Mouse (Mus musculus) midbrain, embryonic 10.5 days (tissue): ENCODE measurements at regions not wholly inside any gene's neighbourhood (a gene's known extent, or its start where the extent isn't known, plus 50 kb on each side); places are given as distances from the start of the nearest gene placed in this dataset.
A peak's percentile ranks its signal among the peaks of the same experiment; 100 is the strongest.

Source experiments
- DNase-seq: peaks from one replicate; pipeline ENCODE4 v3.0.0-alpha.2; 2017; ENCODE audit warnings: low spot score
- H3K27ac ChIP-seq: fragments of 300-500 bp; sonication (generic); replicated peaks from 2 replicates; pipeline ENCODE4 v1.5.1; 2016; ENCODE audit warnings: mild to moderate bottlenecking
- H3K27me3 ChIP-seq: fragments of 300-500 bp; sonication (generic); 2 replicates; pipeline ENCODE4 v1.6.1; 2016; ENCODE audit warnings: low read depth, mild to moderate bottlenecking; ENCODE audit not compliant: poor library complexity, severe bottlenecking
- H3K36me3 ChIP-seq: fragments of 300-500 bp; sonication (generic); 2 replicates; pipeline ENCODE4 v1.6.1; 2016; ENCODE audit warnings: mild to moderate bottlenecking, moderate library complexity
- H3K4me1 ChIP-seq: fragments of 300-500 bp; sonication (generic); 2 replicates; pipeline ENCODE4 v1.6.1; 2016
- H3K4me3 ChIP-seq: fragments of 300-500 bp; sonication (generic); 2 replicates; pipeline ENCODE4 v1.5.1; 2016; ENCODE audit warnings: mild to moderate bottlenecking, moderate library complexity
- H3K9me3 ChIP-seq: fragments of 300-500 bp; sonication (generic); replicated peaks from 2 replicates; pipeline ENCODE4 v1.6.1; 2016; ENCODE audit warnings: mild to moderate bottlenecking
- WGBS: fragments of 180-500 bp; shearing (Covaris S2); methylation state at CpG from one replicate; pipeline ENCODE4 v1.1.7; 2016; 5-methylcytosine and 5-hydroxymethylcytosine counted together

DNA sequence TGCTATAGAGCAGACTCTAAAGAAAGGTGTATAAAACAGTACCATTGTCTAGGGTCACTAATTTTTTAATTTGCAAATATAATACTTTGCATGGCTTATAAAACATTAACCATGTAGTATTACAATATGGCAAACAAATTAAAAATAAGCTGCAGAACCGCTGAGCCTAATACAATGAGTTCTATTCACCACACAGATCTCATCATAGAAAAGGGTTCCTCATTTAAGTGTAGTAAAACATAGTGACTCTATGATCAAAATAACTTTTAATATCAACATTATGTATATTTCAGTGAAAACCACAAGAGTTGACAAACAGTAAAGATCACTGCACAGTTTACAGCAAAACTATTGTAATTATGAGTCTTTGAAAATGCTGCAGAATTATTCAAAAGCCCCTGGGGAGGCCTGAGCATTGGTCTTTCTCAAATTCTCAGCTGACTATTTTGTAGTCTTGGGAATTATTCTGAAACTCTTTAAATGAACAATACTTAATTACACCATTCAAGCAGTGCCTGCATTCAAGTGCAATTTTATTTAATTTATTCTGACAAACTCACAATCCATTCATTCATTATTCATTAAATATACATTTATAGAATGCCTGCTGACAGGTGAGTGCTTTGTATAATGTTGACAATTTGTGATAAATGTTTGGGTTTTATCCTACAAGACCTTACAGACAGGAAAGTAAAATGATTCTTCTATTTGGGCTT, 60.3 kb downstream of the Pcdh20 start:
- Histone ChIP-seq H3K27me3 (no peaks in the 10 kb centered on the region), H3K4me1 (no peaks in the 10 kb centered on the region), H3K9me3 (no peaks in the 10 kb centered on the region), H3K36me3 (no peaks in the 10 kb centered on the region), H3K27ac (no peak overlapping the region), H3K4me3 (no peak overlapping the region)
- DNase-seq, result no peak
- WGBS, result 76% methylated on average over 1 of the region's 1 CpGs

DNA sequence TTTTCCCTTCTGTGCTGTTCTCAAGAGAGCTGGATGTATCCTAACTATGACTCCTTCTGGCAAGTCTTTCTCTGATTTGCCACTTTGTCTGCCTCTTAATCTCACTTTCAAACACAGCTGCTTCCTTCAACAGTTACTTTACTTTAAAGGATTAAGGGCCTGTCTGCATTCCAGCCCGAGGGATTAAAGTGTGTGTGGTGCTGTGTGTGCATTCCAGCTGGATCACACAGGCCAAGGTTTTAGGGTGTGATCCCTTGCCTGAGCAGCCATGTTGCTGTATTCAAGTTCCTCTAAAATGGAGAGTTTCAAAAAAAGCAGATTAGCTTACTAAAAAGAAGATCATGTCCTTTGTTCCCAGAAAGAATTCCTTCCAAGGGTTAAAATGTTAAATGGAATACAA, 71.9 kb downstream of the Pcdh20 start:
- H3K9me3 ChIP-seq, result no peaks in the 10 kb centered on the region
- DNase-seq, result peak; percentile 35
- no peak overlapping the region for H3K27ac ChIP-seq
- H3K4me3 ChIP-seq, result no peak overlapping the region
- H3K36me3 ChIP-seq, result no peaks in the 10 kb centered on the region
- peaks cover 4% of the 10 kb centered on the region; the same call in 1 of the 2 replicates for H3K4me1 ChIP-seq
- no peaks in the 10 kb centered on the region for H3K27me3 ChIP-seq
- 8% methylated on average over 1 of the region's 1 CpGs for WGBS

DNA sequence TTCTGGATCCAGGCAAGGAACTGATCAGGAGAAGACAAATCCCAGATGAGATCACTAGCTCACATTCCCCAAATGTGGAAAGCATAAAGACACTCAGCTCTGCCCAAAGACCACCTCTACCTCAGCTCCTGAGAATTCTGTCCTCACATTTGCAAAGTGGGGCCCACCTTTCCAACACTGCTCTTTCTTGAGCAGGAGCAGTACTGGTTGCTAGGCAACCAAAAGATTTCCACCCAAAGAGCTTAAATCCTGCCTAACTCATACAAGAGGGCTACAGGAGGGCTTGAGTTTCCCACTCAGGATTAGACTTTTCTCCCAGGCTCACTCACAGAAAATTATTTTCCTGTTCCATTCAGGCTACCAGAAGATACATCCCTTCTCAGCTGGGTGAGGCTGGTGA, 74.0 kb downstream of the Pcdh20 start:
- DNase-seq, result no peak
- no peak overlapping the region for H3K27ac ChIP-seq
- no peak overlapping the region for H3K4me3 ChIP-seq
- H3K4me1 ChIP-seq, result peaks cover 4% of the 10 kb centered on the region; the same call in 1 of the 2 replicates
- H3K9me3 ChIP-seq, result no peaks in the 10 kb centered on the region
- H3K36me3 ChIP-seq, result no peaks in the 10 kb centered on the region
- H3K27me3 ChIP-seq, result no peaks in the 10 kb centered on the region

DNA sequence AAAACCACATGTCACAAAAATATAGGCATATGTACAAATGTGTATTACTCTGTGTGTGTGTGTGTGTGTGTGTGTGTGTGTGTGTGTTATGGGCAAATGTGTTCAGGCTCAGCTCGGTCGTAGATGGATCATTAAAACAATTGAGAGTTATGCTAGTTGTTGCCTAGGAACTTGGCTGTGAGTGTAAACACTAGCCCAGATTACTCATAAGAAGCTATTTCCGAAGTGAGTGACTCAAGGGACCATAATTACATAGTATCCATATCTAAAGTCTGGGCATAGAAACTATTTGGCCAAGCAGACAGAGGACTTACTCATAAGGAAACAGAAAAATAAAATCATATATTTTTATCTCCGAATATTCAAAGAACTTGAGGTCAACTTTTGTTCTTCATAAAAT, 76.2 kb downstream of the Pcdh20 start:
- H3K27ac ChIP-seq, result no peak overlapping the region
- H3K4me1 ChIP-seq, result peaks cover 4% of the 10 kb centered on the region; the same call in 1 of the 2 replicates
- no peak for DNase-seq
- H3K36me3 ChIP-seq, result no peaks in the 10 kb centered on the region
- WGBS, result 92% methylated on average over 4 of the region's 4 CpGs
- H3K27me3 ChIP-seq, result no peaks in the 10 kb centered on the region
- no peak overlapping the region for H3K4me3 ChIP-seq
- no peaks in the 10 kb centered on the region for H3K9me3 ChIP-seq

DNA sequence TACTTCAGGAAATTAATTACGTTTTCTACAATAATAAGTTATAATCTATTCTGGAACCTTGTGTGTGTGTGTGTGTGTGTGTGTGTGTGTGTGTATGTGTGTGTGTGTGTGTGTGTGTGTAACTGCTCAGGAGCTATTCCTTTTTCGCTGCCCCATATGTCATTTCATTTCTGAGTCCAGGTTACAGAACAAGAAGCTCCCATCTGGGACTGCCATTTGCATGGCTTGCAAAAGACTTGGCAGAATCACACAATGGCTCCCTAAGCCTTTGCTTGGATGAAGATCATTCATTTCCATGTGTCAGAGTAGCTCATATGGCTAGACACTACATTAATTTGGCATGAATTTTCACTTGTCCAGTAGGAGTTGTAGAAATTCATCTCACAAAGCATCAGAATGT, 86.6 kb downstream of the Pcdh20 start:
- Histone ChIP-seq H3K4me3 (no peak overlapping the region), H3K9me3 (no peaks in the 10 kb centered on the region), H3K36me3 (no peaks in the 10 kb centered on the region), H3K27me3 (no peaks in the 10 kb centered on the region), H3K27ac (no peak overlapping the region), H3K4me1 (no peaks in the 10 kb centered on the region)
- 83% methylated on average over 2 of the region's 2 CpGs for WGBS
- DNase-seq, result no peak

DNA sequence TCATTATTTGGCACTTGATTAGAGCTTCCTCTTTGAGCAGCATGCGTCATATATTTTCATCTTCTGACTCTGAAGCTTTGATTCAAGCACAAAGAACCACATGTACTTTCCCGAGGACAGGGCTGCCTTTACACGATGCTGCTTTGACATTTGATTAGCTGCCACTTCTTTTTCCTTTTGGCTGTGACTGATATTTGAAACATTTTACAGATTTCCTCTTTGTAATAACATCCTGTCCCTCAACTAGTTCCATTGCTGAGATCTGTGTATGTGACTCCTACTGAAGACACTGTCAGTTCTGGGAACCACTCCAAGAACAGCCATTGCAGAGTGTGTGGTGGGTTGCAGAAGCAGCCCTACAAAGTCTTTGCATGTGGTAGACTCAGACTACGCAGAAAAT, 124.0 kb downstream of the Pcdh20 start:
- H3K27ac ChIP-seq, result no peak overlapping the region
- H3K9me3 ChIP-seq, result no peaks in the 10 kb centered on the region
- H3K4me1 ChIP-seq, result no peaks in the 10 kb centered on the region
- 87% methylated on average over 4 of the region's 4 CpGs for WGBS
- no peaks in the 10 kb centered on the region for H3K36me3 ChIP-seq
- no peak for DNase-seq
- no peaks in the 10 kb centered on the region for H3K27me3 ChIP-seq
- no peak overlapping the region for H3K4me3 ChIP-seq

DNA sequence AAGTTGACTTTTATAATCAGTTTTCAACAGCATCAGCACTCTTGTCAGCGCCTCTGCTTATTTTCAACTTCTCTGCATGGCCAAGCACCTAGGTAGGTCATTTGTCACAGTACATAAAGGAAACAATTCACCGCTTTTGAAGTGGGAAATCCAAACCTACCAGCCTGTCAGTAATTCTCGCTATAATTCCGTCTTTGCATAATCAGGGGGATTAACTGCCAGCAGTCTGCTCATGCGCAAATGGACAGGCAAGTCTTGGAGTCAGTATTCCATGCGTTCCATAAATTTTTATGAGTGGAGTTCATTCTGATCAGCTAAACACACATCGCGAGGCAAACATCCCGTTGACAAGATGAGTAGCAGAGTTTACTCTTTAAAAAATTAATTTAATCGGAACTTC, 133.9 kb downstream of the Pcdh20 start:
- peaks cover 11% of the 10 kb centered on the region; the same call in 1 of the 2 replicates for H3K4me1 ChIP-seq
- H3K36me3 ChIP-seq, result no peaks in the 10 kb centered on the region
- no peaks in the 10 kb centered on the region for H3K9me3 ChIP-seq
- H3K4me3 ChIP-seq, result no peak overlapping the region
- no peak for DNase-seq
- WGBS, result 65% methylated on average over 10 of the region's 10 CpGs
- H3K27ac ChIP-seq, result no peak overlapping the region
- no peaks in the 10 kb centered on the region for H3K27me3 ChIP-seq

DNA sequence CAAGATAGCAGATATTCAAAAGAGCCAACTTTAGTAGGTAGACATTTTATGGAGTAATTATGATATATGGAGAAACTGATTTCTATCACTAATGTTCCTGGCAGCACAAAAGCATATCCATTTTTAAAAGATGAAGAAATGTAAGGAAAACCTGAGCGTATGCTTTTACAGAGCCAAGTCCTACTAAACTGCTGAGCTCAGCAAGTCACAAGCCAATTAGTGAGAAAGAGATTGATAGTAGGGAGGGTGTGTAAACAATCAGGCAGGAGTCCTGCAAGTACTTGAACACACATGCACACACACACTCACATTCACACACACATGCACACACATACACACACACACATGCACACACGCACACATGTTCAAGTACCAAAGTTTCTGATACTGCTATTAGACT, 140.6 kb downstream of the Pcdh20 start:
- Histone ChIP-seq H3K9me3 (no peaks in the 10 kb centered on the region), H3K4me3 (no peak overlapping the region), H3K36me3 (no peaks in the 10 kb centered on the region), H3K27ac (no peak overlapping the region), H3K27me3 (no peaks in the 10 kb centered on the region), H3K4me1 (no peaks in the 10 kb centered on the region)
- WGBS, result 100% methylated on average over 2 of the region's 2 CpGs
- DNase-seq, result no peak

DNA sequence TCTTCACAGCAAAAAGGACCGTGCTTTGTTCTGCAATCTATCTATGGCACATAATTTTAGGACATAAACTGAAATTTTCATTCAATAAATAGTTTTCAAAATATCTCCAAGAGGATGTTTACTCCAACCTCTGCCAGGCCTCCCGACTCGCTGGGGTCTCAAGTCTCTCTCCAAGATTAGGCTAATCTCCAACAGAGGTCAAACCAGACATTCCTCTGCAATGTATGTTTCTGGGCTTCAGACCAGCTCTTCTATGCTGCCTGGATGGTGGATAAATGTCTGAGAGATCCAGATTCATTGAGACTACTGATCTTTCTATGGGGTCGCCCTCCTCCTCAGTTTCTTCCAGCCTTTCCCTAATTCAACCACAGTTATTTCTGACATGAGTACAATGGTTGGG, 144.8 kb downstream of the Pcdh20 start:
- Histone ChIP-seq H3K36me3 (no peaks in the 10 kb centered on the region), H3K27ac (no peak overlapping the region), H3K27me3 (no peaks in the 10 kb centered on the region), H3K4me1 (no peaks in the 10 kb centered on the region), H3K9me3 (no peaks in the 10 kb centered on the region), H3K4me3 (no peak overlapping the region)
- DNase-seq, result no peak
- 94% methylated on average over 4 of the region's 4 CpGs for WGBS

DNA sequence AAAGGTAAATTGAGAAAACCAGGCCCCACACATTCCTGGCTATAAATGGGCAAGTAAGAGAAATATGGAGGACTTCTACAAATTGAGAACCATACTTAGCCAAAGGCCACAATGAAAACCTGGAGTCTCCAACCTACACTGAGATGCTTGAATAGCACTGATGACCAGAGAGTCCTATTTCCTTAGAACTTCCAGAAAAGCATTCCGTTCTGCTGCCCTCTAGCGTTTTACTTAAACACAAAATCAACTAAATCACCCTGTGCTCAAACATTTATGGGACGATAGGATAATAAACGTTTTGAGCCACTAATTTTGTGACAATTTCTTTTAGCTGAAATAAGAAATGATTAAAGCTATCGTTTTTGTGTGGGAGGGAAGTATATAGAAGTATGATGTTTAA, 192.9 kb downstream of the Pcdh20 start:
- Histone ChIP-seq H3K36me3 (no peaks in the 10 kb centered on the region), H3K27ac (no peak overlapping the region), H3K4me3 (no peak overlapping the region), H3K27me3 (no peaks in the 10 kb centered on the region), H3K4me1 (no peaks in the 10 kb centered on the region), H3K9me3 (no peaks in the 10 kb centered on the region)
- no peak for DNase-seq
- 38% methylated on average over 5 of the region's 5 CpGs for WGBS

DNA sequence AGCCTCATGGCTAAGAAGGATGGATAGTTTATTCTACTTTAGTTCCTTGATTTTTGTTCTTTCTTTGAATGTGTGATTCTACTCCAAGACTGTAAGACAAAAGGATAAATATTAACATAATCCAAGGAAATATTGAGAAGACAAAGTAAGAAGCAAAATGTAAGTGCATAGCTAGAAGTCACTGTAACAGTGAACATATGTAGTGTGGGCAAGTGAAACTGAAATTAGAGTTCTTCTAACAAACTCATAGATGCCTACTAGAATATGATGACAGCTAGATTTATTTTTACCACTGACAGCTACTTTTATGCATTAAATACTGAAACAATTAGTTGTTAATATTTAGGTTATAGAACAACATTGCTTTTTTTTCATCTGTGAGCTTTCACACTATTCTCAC, 206.4 kb downstream of the Pcdh20 start:
- no peaks in the 10 kb centered on the region for H3K4me1 ChIP-seq
- H3K27me3 ChIP-seq, result no peaks in the 10 kb centered on the region
- H3K9me3 ChIP-seq, result no peaks in the 10 kb centered on the region
- no peak overlapping the region for H3K4me3 ChIP-seq
- H3K36me3 ChIP-seq, result no peaks in the 10 kb centered on the region
- no peak overlapping the region for H3K27ac ChIP-seq
- no peak for DNase-seq

DNA sequence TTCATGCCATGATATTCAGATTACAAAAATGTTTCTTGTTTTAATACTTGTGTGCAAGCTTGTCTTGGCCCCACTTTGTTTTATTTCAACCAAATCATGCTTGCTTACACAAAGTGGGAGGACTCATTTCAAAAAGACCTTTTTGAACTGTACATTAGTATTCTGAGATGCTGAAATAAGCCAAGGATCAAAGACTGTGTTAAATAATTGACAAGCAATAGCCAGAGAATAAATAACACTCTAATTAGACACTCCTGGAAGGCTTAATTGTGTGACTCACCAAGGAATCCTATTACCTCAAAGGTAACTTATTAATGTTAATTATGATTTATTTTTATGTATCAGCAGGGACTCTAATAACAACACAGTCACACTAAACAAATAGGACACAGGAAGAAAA, 212.2 kb downstream of the Pcdh20 start:
- no peaks in the 10 kb centered on the region for H3K9me3 ChIP-seq
- no peak for DNase-seq
- H3K4me1 ChIP-seq, result no peaks in the 10 kb centered on the region
- no peak overlapping the region for H3K4me3 ChIP-seq
- no peak overlapping the region for H3K27ac ChIP-seq
- no peaks in the 10 kb centered on the region for H3K36me3 ChIP-seq
- H3K27me3 ChIP-seq, result no peaks in the 10 kb centered on the region

DNA sequence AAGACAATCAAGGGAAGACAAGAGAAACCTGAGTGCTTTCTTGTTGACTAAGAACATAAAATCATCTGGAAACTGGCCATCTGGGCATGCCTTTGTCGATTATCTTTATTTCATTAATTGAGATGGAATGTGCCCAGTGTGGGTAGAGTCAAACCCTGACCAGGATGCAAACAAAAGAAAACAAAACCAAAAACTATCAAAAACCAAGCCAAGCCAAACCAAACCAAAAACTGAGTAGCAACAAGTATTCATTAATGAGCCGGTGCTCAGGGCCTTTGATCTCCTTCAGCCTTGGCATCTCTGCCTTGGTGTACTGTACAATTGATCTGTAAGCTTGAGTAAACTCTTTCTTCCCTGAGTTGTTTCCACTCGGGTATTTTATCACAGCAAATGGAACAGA, 216.1 kb downstream of the Pcdh20 start:
- Histone ChIP-seq H3K36me3 (no peaks in the 10 kb centered on the region), H3K27ac (no peak overlapping the region), H3K27me3 (no peaks in the 10 kb centered on the region), H3K4me3 (no peak overlapping the region), H3K9me3 (no peaks in the 10 kb centered on the region), H3K4me1 (no peaks in the 10 kb centered on the region)
- no peak for DNase-seq
- WGBS, result 60% methylated on average over 3 of the region's 3 CpGs
